Mouse (Mus musculus) monocyte, adult 59 days (primary cell): ENCODE results near the gene Taf5. TPM values are rescaled to one million over a fixed set of nuclear protein-coding genes. Genes with fewer than 3 reads are reported as not detected.

Experiments
- total RNA-seq, 2 experiments: library from RNA; stranded (reverse); gene quantifications; one replicate each; pipeline ENCODE4 v1.2.4; 2023

Taf5 gene
- total RNA-seq: 1 to 10 TPM; 8.2 to 8.8 TPM

DNA sequence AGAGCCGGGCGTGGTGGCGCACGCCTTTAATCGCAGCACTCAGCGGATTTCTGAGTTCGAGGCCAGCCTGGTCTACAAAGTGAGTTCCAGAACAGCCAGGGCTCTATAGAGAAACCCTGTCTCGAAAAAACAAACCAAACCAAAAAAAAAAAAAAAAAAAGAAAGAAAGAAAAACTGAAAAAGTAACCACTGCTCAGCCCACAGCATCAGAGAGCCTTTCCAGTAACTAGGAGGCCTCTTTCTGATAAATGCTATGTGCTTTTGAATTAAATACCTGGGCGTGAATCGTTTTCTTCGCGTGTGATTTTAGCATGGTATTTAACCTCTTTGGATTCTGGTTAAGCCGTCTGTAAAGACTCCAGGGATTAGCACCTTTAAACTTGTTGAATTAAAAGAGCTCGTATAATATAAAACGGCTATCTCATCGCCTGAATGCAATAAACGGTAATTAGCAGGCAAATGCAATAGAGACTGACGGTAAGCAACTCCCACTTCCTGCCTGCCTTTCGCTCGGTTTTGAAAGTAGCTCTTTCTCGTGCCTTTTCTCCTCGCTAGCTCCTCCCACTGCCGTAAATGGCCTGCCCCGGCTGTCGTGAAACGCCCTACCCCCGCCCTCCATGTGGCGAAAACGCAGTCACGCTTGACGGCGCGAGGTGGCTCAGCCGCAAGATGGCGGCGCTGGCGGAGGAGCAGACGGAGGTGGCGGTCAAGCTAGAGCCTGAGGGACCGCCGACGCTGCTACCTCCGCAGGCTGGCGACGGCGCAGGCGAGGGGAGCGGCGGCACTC is at the start of gene Taf5:
Gene Taf5 (plus strand): TSS at position 651 of the 787 bp plus-strand sequence.

GRCm38 (mm10) chr19:47050271-47051032 is 17.1 kb upstream of the Taf5 start, which contains the start of gene Pcgf6:
Pcgf6 (minus strand) TSS chr19:47050906.

DNA sequence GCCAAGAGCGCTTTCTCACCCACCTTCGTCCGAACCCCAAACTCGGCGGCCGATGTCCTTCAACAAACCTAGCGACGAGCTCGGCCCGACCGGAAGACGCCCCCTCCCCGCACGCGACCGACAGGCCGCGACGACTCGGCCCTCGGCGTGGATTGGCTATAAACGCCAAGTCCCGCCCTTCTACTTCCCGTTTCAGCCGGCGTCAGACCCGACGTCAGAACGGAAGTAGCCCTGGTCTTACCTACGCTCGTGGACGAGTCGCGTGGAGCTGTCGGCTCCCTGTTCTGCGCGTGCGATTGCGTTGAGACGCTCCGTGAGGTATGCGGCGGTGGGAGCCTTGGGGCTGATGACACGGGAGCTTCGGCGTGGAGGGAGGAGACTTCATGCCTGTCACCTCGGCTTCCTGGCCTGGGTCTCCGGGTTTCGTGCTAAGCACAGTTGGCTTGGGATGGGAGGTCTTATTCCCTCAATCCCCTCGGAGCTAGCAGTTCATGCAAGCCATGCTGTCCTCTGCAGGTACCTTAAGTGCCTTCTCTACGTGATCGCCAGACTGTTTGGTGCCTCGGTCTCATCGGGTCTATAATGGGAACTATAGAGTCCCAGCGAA is 23.1 kb downstream of the Taf5 start, which contains the start of the genes Usmg5 and Pdcd11:
Gene Usmg5 (minus strand): TSS at position 98 of the 607 bp plus-strand sequence.
Gene Pdcd11 (plus strand): TSS at position 219 of the 607 bp plus-strand sequence.

Other genes starting within 250 kb of the Taf5 start
- gene Ina, start 53.0 kb upstream of the Taf5 start, total RNA-seq: not detected
- 10 to 100 TPM; 59.5 to 74.9 TPM for gene Nt5c2, start 52.6 kb upstream of the Taf5 start, total RNA-seq
- 1 to 10 TPM; 2.8 to 3.5 TPM for gene Pcgf6, start 16.8 kb upstream of the Taf5 start, total RNA-seq
- gene Usmg5, start 22.9 kb downstream of the Taf5 start, total RNA-seq: 100 to 1,000 TPM; 151 to 156 TPM
- 10 to 100 TPM; 19.6 to 20.0 TPM for gene Pdcd11, start 23.0 kb downstream of the Taf5 start, total RNA-seq
- gene Calhm2, start 70.5 kb downstream of the Taf5 start, total RNA-seq: 10 to 100 TPM; 72.4 to 77.9 TPM
- gene Calhm1, start 76.5 kb downstream of the Taf5 start, total RNA-seq: not detected
- gene Calhm3, start 90.0 kb downstream of the Taf5 start, total RNA-seq: not detected
- 1 to 10 TPM; 2.6 to 3.1 TPM for gene Neurl1a, start 111.1 kb downstream of the Taf5 start, total RNA-seq